Mouse (Mus musculus) cerebellum, postnatal 10 days (tissue): Measurements from ENCODE around the gene Mpped1.

Experiments
- DNase-seq, 2 experiments: peaks; one replicate each; pipeline ENCODE4 v3.0.0; 2021; ENCODE audit warnings: mixed read lengths in 2 of 2

The Mpped1 gene

DNA sequence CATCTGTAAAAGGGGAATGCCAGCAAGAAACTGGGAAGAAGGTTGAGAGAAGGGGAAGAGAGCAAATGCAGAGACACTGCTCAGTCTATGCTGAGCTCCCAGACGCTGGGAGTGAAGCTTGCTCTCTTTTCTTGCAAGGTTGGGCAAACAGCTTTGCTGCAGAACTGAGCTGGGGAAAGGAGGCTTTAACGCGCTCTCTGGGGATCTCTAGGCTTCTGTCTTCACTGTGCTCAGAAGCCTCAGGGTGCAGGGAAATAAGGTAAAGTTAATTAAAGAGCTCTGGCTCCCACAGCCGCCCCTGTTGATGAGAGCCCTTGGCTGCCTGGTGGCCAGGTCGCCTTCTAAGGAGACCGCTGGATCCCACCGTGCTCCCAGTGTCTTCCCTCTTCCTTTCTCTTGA is 17.7 kb downstream of the Mpped1 start:
- no peak for DNase-seq

GRCm38 (mm10) chr15:83798964-83799363 is 19.7 kb downstream of the Mpped1 start:
- DNase-seq = peak; percentile 47 to 61

DNA sequence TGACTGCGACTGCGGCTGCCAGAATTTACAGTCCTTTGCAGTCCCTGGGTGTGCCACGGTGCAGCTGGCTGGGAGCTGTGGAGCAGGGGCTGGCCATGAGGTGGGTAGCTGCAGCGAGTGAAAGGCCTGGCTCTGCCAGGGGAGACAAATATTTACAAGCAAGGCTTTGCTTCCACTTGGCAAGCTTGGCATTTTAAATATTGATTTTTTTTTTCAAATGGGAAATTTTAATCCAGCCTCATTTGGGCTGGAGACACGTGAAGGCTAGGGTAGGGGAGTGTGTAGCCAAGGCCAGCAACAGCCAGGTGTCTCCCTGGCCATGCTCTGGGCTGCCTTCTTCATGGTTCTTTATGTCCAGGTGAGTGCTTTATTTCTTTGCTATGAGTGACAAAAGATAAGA is 21.7 kb downstream of the Mpped1 start:
- no peak for DNase-seq

DNA sequence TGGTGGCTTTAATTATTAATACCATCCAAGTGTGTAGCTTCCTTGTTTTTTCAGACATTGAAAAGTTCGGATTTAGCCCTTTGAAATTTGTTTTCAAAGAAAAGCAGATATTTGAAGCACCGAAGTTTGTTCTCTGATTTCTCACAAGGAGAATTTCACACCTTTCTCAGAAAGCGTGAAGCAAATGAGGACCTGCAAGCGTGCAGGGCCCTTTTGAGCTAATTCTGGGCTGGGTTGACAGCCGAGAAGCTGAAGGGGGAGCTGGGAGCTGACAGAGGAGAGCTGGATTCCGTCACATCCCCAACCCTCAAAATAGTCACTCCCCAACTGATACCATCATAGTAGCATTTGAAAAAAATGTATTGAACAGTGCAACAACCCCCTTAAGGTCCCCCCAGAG is 34.8 kb downstream of the Mpped1 start:
- DNase-seq = no peak

DNA sequence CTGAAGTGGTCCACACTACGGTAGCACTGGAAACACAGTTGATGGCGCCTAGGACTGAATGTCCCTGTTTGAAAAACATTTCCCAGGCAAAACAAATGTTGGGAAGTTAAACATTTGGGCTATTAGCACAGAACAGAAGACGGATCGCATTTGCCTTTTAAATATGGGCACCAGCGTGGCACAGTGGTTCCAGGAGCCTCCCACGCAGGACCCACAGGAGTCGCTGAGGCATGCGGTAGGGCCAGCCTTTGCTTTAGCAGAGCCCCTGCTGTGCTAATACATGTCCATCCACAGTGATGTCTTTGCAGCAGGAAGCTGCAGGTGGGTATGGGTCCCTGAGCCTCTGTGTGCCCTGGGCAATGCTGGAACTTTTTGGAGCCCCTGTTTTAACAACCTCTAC is 48.7 kb downstream of the Mpped1 start:
- peak in 1 of 2 experiments; percentile 30 for DNase-seq

DNA sequence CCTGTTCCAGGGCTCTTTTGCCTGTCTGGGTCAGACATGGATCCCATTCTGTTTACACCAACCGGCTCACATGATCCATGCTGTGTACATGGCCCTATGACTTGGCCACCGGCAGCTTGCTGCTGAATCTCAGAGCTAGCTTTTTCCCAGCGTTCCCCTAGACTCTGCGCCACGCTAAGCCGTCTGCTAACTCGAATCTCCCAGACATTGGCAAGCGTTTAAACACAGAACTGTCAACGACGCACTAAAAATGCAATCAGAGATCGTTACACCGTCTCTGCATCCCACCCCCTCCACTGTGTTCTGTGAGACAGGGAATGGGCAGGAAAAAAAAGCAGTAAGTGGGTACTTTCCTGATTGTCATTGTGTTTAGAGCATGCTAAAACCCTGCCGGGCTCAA is 50.0 kb downstream of the Mpped1 start:
- no peak for DNase-seq

- DNase-seq = no peak
These were observed 53.0 kb downstream of the Mpped1 start for GRCm38 (mm10) chr15:83832265-83832664.

DNA sequence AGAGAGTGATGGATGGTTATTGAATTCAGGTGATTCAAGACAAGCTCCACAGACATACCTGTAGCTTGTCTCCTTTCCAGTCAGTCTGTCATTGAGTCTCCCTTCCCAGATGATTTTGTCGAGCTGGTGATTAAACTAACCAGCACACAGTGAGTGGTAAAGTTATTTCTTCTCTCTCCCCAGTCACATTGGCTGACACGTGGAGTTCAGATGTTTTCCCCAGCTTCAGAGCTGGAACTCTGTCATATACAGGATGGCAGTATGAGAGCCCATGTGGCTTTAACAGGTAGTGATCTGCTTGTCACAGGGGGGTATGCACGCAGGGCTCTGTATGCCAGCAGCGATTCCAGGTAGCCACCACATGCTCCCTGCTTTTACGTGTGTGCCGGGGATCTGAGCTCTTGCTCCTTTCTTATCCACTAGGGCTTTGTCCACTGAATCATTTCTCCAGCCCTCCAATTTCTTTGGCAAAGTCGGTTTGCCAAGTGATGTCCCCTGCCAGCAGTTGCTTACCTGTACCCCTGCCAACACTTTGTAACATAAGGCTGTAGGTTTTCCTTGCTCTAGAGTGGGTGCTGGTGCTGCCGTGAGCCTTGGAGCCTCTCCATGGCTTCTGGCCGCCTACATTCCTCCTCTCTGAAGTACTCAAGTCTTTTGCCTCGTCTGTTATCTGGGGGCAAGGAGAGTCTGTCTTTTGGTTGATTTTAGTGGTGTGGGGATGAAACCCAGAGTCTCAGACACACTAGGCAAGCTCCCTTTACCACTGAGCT is 61.9 kb downstream of the Mpped1 start:
- DNase-seq = peak; percentile 53 to 54

GRCm38 (mm10) chr15:83842419-83842818 is 63.2 kb downstream of the Mpped1 start:
- DNase-seq = peak; percentile 44 to 62

GRCm38 (mm10) chr15:83842915-83843789 is 63.9 kb downstream of the Mpped1 start:
- DNase-seq = peak; percentile 50 to 65

GRCm38 (mm10) chr15:83845734-83846133 is 66.5 kb downstream of the Mpped1 start:
- DNase-seq = no peak

GRCm38 (mm10) chr15:83846592-83846991 is 67.3 kb downstream of the Mpped1 start:
- DNase-seq = no peak

- DNase-seq = no peak
These were observed 68.2 kb downstream of the Mpped1 start for GRCm38 (mm10) chr15:83847512-83847911.

- DNase-seq = no peak
These were observed 68.9 kb downstream of the Mpped1 start for GRCm38 (mm10) chr15:83848193-83848592.

GRCm38 (mm10) chr15:83853400-83853811 is 74.1 kb downstream of the Mpped1 start:
- DNase-seq = peak; percentile 56 to 69

DNA sequence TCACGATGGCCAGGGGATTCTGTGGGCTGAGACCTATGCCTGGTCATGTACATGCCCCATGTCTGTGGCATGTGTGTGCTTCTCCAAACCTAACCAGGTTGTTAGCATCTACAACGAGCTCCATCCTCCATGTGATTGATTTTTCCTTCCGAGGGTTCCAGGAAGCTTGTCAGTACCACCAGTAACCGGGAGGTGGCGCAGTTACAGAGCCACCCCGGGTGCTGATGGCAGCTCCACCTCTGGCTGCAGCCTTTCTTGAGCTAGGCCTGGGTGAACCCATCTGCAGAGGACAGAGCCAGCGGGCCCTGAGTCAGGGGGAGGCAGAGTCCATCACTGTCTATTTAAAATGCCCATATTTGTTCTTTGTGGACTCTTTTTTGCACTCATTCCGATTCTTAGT is 77.9 kb downstream of the Mpped1 start:
- DNase-seq = peak; percentile 78 to 84

DNA sequence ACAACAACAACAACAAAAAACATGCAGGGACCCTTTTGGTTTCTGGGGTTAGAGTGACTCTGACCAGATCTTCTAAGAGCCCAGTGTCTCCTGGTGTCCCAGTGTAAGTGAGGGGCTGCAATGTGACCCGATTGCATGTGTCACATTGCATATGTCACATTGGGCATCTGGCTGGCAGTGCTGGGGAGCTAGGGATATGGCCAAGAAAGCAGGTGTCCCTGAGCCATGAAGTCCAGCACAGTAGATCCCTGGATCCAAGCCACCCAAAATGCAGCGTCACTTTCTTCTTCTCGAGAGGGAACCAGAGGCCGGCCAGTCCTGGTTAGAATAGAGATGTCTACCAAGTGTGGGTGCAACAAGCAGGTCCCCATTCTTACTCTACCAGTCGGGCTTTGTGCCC is 86.4 kb downstream of the Mpped1 start:
- DNase-seq = peak; percentile 82 to 89

DNA sequence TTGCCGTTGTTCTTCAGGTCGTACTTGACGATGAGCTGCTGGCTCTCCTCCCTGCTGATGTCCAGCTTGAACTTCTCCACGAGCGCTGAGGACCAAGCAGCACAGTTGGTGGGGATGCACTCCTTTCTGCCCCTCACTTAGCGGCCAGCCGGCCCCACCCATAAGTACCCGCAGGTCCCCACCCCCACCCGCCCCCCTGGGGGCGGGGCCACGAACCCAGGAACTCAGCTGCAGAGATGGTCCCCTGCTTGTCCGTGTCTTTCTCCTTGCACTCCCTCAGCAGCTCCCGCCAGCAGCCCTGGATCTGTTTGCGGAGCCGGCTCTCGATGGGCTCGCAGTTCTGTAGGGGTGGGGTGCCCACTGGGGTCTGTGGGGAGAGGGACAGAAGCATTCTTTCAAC is 91.7 kb downstream of the Mpped1 start:
- no peak for DNase-seq

DNA sequence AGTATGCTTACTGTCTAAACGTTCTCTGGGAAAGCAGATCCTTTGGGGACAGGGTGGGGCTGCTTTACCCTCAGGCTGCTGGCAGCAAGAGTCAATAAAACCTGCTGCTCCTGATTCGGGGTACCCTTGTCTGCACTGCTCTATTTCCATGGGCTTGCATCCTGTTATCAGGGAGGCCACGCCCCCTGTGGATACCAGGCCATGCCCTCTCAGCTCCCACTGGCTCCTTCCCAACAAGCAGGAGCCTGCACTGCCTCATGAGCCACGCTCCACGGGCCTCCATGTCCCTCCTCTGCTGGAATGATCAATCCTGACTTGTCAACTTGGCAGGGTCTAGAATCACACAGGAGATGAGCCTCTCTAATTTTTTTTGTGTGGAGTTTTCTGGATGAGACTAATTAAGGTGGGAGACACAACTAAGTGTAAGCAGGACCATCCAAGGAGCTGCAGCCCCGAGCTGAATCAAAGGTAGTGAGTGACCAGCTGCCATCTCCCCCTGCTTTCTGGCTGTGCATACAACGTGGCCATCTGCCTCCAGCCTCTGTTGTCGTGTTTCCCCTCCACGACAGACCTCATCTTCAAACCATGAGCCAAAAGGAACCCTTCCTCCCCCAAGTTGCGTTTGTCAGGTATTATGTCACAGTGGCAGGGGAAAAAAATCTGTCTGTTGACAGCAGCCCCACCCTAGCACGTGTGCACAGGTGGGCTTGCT is 98.0 kb downstream of the Mpped1 start:
- peak; percentile 72 to 75 for DNase-seq

GRCm38 (mm10) chr15:83877898-83878297 is 98.6 kb downstream of the Mpped1 start:
- DNase-seq = peak; percentile 58 to 67

GRCm38 (mm10) chr15:83879845-83880244 is 100.6 kb downstream of the Mpped1 start:
- no peak for DNase-seq

- DNase-seq = no peak
These were observed 104.6 kb downstream of the Mpped1 start for GRCm38 (mm10) chr15:83883821-83884220.

- peak; percentile 55 to 76 for DNase-seq
These were observed 105.0 kb downstream of the Mpped1 start for GRCm38 (mm10) chr15:83884291-83884690.
